Mouse (Mus musculus): ENCODE measurements around the gene Zp1.
A peak's percentile ranks its signal among the peaks of the same experiment; 100 is the strongest.

Gene Zp1

DNA sequence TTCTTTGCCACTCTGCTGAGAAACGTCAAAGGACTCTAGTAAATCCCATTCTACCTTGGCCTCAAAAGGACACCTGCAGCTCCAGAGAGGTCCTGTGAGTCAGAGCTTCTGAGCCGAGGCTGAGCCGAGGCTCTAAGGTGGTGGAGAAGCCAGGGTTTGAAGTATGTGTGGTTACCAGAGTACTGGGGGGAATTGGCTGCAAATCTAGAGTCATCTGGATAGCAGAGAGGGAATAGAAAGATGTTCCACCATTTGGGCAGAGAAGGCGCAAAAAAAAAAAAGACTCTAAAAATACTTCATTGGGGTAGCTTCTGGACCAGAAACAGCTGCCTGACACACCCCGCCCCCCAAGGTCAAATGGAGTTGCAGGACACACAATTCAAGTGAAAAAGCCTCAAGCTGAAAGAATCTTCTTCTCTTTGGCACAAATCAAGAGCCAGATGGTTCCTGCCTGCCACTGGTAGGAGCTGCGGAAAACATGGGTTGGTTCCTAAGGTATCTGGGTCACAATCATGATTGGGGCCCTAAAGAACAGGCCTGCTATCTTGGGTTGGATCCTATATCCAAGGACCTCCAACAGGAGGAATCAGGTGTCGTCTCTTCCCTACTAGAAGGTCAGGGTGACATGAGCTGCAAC, 42.1 kb downstream of the Zp1 start:
- ATAC-seq (ENCODE audit: low TSS enrichment), result no peak

DNA sequence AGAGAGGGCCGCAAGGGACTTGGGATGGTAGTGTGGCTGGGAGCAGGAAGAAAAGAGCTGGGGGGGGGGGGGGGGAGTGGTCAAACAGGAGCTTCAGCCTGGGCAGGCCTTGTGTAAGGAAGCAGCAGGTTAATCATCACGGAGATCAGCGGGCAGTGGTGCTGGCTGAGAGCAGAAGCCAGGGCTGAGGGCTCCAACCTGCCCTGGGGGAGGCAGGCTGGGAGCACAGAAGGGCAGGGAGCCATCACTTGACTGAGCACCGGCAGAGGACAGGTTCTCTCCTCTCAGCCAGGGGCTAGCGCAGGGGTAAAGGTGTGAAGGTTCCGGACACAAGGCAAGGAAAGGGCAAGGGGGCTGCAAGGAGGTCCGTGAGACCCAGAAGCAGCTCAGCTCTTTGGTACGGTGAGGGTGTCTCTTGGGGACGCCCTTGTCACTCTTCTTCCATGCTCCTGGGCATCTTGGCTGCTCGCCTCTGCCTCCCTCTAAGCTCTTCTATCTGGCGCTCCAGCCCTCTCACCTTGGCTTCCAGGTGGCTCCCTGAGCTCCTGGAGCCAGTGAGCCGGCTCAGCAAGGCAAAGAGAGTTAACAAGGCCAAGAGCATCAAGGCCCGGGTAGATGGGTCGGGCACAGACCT, 49.0 kb downstream of the Zp1 start:
- ATAC-seq (ENCODE audit: low TSS enrichment), result no peak

DNA sequence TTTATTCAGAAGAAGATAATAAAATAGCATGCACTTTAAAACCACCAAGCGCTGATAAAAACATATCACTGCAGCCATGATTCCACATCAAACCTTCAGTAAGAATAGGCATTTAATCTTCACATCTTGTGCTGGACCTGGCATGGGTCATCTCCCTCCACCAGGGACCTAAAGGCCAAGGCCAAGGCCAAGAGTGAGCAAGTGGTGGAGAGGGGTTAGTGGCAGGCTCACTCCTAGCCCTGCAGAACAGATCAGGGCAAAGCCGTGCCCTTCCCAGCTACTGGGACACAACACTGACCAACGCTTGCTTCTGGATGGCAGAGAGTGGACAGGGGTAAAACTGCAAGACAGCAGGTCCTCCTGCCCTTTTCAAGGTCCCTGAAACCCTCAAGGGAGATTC, 49.8 kb downstream of the Zp1 start:
- no peak for ATAC-seq (ENCODE audit: low TSS enrichment)

DNA sequence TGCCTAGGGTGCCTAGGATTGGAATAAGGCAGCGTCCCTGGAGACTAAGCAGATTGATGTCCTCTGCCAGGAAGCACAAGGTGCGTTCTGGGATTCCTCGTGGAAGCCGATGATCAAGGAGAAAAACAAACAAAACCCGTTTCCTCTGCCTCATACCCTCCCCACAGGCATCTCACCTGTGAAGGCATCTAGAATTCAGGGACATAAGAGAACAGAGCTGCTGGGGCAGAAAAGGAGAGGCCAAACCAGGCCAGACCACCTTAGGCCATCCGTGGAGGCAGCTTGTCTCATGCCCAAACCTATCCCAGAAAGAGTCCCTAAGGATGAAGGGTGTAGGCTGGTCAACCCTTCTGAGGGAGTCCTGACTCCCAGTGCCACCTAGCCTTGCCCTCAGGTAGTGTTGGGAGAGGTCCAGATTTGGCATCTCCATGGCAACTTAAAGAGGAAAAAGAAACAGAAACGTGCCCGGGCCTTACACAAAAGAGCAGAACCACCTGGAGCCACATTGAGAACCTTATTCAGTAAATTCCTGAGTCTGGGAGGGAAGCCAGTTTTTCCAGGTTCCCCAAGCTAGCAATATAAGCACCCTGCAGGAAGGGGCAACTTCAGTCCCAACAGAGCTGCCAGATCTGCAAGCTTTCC, 50.4 kb downstream of the Zp1 start, which contains the start of gene Tmem132a:
Tmem132a (minus strand) TSS at position 55 of the 642 bp plus-strand sequence.
- ATAC-seq (ENCODE audit: low TSS enrichment), result peak; percentile 3; the same call in 1 of the 2 replicates

DNA sequence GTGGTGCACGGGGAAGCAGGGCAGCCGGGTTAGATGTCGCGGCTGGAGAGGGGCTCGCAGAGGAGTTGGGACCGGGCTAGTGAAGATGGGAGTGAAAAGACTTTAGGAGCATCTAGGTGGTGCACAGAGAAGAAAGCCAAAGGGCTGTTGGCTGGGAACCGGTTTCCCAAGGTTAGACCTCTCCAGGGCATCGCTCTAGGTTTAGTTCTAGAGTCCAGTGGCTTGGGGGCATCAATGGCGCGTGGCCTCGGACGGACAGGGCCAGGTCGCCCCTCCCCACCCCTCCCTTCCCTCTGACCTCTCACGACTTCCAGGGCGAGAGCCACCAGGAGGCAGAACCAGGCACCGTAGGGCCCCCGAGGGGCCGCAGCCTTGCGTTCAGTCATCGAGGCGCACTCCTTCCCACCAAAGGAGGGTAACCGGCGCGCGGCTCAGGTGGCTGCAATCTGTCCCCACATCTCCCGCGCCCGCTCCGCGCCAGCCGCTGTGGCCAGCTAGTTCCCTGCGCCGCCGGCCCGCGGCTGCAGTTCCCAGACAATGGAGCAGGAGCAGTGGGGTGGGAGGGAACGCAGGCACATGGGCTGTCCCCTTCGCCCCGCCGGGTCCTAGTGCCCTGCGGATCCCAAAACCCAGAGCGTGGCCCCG, 51.1 kb downstream of the Zp1 start:
- peak; percentile 93 for ATAC-seq (ENCODE audit: low TSS enrichment)

DNA sequence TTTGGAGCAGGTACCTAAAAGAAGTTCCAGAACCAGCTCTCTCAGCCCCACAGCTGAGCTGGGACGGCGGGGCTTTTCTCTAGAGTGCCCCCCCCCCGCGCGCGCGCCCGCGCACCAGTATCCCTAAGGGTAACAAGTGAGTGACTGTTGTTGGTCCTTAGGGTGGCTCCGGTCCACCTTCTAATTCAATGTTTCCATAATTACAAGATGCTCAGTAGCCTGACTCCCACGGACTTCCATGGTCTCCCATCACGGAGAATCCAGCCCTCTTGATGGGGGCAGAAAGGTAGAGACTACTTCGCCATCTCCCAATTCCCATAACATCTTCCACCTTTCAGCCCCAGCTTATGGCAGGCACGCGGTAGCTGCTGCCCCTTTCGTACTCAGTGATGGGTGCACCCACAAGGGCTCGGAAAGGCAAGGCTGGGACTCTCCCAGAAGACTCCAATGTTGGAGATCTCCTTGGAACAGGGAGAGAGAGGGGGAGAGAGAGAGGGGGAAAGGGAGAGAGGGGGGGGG, 51.8 kb downstream of the Zp1 start:
- peak; percentile 21 for ATAC-seq (ENCODE audit: low TSS enrichment)

DNA sequence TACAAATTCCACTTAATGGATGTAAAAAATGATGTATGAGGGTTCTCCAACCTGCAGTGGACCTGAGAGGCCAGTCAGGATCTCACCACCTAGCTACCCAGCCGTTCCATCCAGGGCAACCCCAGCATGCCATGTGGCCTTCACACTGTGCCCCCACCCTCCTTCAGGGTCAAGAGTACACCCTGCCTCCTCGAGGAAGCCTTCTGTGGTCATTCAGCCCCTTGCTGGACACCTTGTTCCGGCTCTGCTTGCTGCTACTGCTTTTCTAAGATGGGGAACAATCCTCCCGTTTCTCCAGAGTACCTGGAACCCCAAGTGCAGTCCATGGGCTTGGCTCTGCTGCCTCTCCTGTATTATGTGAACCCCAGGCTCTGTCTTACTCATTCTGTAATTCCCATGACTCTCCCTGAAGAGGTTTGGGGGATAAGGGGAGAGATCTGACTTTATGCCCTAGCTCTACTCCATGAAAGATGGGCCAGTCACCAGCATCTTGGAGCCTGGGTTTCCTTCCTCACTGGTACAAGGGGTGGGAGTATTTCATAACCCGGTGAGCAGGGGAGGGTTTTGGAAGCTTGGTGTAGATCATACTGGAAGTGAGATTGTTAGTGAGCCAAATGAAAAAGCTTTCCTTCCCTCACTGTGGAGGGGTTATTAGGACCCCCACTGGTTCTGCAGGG, 52.3 kb downstream of the Zp1 start:
- ATAC-seq (ENCODE audit: low TSS enrichment), result peak; percentile 63; the same call in 1 of the 2 replicates

DNA sequence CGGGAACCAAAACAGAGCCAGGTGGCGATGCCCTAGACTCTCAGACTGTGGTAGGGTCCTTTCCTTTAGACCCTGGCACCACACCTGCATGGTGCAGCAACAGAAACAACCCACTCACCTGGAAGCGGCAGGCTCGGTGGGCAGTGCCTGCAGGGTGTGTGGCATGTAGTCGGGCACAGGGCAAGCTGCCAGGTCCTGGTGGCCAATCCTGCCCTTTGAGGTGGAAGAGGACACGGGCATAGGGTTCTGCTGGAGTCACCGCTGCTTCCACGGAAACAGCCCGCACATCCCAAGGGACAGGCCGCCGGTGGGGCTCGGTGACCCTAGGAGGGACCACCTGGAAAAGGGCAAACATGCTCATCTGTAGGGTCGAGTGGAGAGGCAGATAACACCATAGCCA, 54.1 kb downstream of the Zp1 start:
- ATAC-seq (ENCODE audit: low TSS enrichment), result no peak

Measured in frontal cortex, adult (tissue).